Mouse (Mus musculus) layer of hippocampus, postnatal 36 days (tissue): Measurements from ENCODE around the gene Mrpl33. TPM values are rescaled to one million over a fixed set of nuclear protein-coding genes. Genes with fewer than 3 reads are reported as not detected.

ENCODE experiments used
- DNase-seq, 2 experiments: peaks; one replicate each; pipeline ENCODE4 v3.0.0; 2022
- microRNA-seq, 2 experiments: library from miRNA; unstranded; fragments of <30 nt; microRNA quantifications; one replicate each; pipeline ENCODE4 v1.2.0; 2021
- total RNA-seq, 2 experiments: library from RNA; stranded (reverse); gene quantifications; 2 replicates each; pipeline ENCODE4 v1.2.3; 2021

Gene Mrpl33
- total RNA-seq, 2 experiments from 2014 or later = 101 to 104 TPM

- DNase-seq = no peak
Measured at GRCm38 (mm10) chr5:31698931-31699330, 102.2 kb downstream of the Mrpl33 start.

- no peak for DNase-seq
Measured at GRCm38 (mm10) chr5:31699397-31699796, 102.7 kb downstream of the Mrpl33 start.

GRCm38 (mm10) chr5:31704971-31705370 lies 108.2 kb downstream of the Mrpl33 start:
- peak; percentile 67 to 68 for DNase-seq

DNA sequence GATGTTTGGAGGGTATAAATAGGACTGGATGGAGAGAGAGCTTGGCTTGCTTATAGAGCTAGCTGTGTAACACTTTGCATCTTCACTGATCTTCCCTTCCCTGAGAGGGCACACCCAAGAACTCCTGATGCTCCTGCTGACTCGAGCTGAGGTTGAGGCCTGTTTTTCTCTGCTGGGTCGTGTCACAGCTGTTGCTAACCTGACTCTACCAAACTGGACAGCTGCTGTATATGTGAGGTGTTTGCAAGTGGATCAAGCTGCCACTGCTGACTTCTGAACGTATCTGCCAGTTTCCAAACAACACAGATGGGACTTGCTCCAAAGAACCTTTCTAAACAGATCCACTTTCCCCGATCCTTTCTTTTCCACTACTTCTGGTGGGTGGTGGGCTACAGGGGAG lies 110.1 kb downstream of the Mrpl33 start:
- DNase-seq = no peak

DNA sequence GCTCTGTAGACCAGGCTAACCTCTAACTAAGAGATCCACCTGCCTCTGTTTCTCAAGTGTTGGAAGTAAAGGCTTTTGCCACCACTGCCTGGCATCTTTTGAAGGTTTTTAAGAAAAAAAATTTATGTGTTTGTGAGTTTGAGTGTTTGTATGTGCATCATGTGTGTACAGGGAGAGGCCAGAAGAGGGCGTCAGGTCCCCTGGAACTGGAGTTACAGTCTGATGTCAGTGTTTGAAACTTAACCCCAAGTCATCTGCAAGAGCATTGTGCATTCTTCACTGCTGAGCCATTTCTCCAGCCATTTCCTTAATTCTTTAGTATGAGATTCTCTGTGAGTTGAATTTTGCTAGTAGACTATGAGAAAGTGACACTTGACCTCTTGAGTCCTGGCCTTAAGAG lies 112.7 kb downstream of the Mrpl33 start:
- DNase-seq = no peak

DNA sequence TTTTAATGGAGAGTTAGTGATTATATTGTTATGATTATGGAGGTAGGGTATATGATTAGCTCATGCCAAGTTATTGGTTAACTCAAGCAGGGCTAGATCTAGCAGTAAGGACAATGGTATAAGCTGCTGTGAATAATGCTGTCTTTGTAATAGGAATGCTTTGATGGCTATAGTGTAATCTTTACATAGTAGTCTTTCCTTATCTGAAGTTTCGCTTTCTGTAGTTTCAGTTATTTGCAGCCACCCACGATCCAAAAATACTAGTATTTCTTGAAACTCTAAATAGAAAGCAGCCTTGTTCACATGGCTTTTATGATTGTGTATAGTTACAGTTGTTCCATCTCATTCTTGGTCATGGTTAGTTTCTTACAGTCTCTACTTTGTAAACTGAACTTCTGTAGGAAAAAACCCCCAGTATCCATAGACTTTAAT lies 116.6 kb downstream of the Mrpl33 start:
- no peak for DNase-seq

GRCm38 (mm10) chr5:31713841-31714264 lies 117.1 kb downstream of the Mrpl33 start:
- DNase-seq = no peak

Small RNA genes lying within 50 kb of the gene (microRNA-seq; reads per million reads assigned to microRNA genes)
- 0 reads per million in 2 experiments for gene Mir3473e

Other genes starting within 250 kb of the Mrpl33 start
- gene Zfp512, start 144.5 kb upstream of the Mrpl33 start, total RNA-seq = 10 to 100 TPM; 46.2 to 47.9 TPM
- under 1 TPM in 1 of 2 experiments, not detected in 1; 0.20 TPM for gene 4930548H24Rik, start 111.2 kb upstream of the Mrpl33 start, total RNA-seq
- gene Gpn1, start 102.2 kb upstream of the Mrpl33 start, total RNA-seq = 10 to 100 TPM; 32.5 to 34.0 TPM
- 10 to 100 TPM; 55.7 to 57.1 TPM for gene Slc4a1ap, start 69.9 kb upstream of the Mrpl33 start, total RNA-seq
- 10 to 100 TPM; 17.7 to 19.5 TPM for gene Supt7l, start 69.1 kb upstream of the Mrpl33 start, total RNA-seq
- gene Rbks, start 100.7 kb downstream of the Mrpl33 start, total RNA-seq = 1 to 10 TPM; 3.4 to 4.2 TPM
- gene Babam2, start 100.7 kb downstream of the Mrpl33 start, total RNA-seq = 10 to 100 TPM; 38.2 to 50.1 TPM